Mouse (Mus musculus) activated CD4-positive, CD25-positive, alpha-beta regulatory T cell, adult 4 months (primary cell): ENCODE data around the gene Rpusd3. TPM values are rescaled to one million over a fixed set of nuclear protein-coding genes. Genes with fewer than 3 reads are reported as not detected.

ENCODE experiments used
- ATAC-seq: one replicate; pipeline ENCODE4 v1.8.0; 2017
- polyA plus RNA-seq, 2 experiments: library from polyadenylated mRNA; unstranded; fragments of 100-300 nt; shearing (Covaris generic); gene quantifications; one replicate each; pipeline ENCODE4 v1.2.1; 2017

Gene Rpusd3
- polyA plus RNA-seq, 2 experiments from 2014 or later, result 5.4 to 18.7 TPM

DNA sequence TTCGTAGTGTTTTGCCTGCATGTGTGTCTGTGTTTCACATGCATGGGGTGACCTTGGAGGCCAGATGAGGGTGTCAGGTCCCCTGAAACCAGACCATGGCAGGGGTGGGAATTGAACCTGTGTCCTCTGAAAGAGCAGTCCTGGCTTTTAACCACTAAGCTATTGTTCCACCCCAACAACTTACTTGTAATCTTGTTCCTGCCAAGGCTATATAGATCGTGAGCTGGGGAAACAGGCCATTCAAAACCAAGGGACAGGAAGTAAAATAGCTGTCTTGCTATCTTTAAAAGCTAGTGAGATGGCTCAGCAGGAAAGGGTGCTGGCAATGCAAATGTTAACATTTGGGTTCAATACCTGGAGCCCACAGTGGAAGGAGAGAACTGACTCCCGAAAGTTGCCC lies 10.8 kb upstream of the Rpusd3 start:
- ATAC-seq, result no peak

DNA sequence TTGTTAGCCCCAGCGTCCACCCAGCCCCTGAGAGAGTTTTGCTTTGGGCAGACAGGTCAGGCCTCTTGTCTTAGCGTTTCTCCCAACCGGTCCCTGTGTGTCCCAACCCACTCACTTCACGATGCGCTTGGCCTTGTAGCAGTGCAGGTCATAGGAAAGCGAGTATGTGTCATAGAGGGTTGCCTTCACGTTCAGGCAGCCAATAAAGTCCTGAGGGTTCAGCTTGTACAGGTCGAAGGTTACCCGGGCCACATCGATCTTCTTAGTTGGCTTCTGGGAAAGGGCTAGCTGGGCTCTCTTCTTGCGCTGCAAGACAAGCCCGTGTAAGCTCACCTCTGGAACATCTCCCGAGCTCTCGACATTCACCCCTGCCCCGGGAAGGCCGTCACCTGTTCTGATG lies 8.9 kb upstream of the Rpusd3 start:
- ATAC-seq, result no peak

DNA sequence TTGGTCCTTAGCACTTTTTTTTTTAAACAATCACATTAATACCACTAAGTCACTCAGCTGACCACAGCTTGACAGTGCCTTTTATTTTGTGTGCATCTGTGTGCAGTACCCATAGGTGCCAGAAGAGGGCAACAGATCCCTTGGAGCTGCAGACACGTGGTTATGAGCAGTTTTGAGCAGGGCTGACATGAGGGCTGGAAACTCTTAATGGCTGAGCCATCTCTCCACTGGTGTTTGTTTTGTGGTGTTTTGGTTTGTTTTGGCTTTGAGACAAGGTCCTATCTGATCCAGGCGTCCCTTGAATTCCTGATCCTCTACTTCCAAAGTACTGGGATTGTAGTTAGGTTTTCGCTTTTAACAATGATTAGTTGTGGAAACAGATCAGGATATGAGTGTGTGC lies 8.3 kb upstream of the Rpusd3 start:
- ATAC-seq, result peak; percentile 59

DNA sequence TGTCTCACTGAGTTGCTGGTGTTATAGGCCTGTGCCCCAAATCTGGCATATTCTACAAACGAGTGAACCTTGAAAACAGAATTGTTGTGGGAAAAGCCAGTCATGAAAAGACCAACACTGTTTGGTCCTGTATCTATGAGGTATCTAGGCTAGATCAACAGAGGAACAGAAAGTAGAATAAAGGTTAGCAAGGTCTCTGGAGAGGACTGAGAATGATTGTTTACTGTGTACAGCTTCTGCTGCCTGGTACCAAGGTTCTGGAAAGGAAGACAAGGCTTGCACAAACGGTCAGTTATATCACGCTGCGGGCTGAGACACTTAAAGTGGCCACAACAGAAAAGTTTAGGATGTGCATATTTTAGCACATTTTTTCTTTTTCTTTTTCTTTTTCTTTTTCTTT lies 7.6 kb upstream of the Rpusd3 start:
- ATAC-seq, result no peak

DNA sequence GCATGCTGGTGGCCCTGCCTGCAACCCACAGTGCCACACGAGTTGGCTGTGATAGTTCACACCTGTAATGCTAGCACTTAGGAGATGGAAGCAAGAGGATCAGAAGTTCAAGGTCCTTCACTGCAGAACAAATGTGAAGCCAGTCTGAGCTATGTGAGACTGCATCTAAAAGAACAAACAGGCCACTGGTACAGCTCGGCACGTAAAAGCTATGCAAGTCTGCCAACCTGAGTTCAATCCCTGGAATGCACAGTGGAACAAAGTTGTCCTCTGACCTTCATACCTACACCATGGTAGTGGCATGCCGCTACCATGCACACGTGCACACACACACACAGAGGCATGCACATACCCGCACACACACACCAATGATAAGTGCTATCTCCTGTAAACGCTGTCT lies 5.0 kb upstream of the Rpusd3 start:
- ATAC-seq, result no peak

DNA sequence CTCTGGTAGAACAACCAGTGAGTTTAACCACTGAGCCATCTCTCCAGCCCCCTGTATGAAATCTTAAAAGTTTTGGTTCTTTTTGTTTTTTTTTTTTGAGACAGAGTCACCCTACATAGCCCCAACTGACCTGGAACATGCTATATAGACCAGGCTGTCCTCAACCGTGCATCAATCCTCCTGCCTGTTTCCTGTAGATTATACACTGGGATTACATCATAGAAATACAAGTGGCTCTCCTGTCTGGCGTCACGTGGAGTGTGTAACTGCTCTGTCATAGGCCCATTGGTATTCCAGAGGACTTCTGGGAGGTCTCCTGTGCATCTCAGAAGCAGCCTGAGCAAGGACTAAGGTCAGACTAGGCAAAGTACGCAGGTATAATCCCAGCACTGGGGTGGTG lies 3.9 kb upstream of the Rpusd3 start:
- ATAC-seq, result no peak

DNA sequence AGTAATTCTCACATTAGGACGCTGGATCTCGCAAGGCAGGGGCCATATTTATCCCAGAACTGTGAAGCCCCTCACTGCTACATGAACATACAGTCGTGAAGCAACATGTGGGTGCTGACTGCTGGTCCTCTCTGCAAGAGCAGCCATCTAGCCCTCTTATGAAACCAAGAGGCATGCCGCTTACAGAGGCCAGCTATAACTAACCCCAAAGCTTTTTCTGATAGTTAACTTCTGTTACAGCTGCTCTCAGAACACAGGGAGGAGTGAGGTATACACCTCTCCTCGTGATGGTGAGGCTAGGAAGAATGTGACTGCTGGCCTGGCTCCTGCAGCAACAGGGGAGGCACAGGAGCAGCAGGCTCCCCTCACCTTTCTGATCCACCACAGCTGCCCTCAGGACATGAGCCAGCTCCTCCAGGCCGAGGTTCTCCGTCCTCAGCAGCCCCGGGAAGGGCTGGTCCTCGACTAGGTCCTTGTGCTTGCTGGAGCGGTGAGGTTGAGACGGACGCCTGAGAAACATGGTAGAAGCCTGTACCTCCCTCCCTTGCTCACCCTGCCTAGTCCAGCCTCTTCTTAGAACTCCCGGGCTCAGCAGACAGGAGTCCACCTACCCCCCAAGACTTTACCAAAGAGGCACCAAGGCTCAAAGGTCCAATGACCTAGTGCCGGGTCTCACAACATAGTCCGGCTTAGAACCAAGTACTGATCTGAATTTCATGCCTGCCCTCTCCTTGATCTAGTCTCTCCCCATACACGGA lies 520 bp downstream of the Rpusd3 start:
- ATAC-seq, result peak; percentile 35

DNA sequence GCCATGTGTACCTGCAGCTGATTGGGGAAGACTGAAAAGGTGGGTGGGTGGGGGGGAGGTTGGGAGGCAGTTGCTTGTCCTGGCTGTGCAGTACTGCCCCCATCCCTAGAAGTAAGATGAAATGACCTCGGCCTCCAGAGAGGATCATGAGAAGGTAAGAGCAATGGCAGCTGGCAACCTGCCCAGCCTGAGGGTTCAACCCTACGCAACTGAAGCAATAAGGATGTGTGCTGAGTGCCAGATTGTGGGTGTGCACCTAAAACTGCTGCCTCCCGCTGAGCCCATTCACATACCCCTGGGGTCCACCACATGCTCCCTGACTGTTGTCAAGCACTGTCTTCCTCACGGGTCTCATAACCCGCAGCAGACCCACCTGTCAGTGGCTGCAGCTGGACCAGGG lies 2.7 kb downstream of the Rpusd3 start:
- no peak for ATAC-seq

DNA sequence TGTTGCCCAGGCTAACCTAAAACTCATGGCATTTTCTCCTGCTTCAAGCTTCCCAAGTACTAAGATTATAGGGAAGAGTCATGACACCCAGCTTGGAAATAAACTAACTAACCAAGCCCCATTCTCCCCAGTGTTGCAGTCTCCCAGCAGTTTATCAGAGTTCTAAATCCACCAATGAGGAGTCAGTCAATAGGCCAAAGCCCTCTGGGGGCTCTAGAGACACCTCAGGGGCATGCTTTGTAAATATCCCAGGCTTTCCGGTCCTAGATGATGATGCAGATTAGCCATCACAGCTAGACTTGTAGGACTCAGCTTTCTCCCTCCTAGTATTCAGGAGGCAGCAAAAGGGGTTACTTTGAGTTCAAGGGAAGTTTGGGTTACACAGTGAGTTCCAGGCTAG lies 9.1 kb downstream of the Rpusd3 start:
- ATAC-seq, result no peak

DNA sequence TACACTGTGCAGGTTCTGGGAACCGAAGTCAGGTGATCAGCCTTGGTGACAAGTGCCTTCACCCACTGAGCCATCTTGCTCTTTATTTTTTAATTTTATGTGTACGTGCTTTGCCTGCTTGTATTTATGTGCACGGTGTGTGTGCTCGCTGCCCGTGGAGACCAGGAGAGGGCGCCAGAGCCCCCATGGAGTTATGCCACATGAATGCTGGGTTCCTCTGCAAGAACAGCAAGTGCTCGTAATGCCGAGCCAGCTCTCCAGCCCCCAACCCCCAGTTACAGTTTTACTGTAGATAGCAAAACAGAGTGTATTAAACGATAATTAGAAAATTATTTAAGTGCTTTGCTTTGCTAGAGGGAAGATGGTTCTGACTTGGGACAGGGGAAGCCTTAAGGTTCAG lies 12.5 kb downstream of the Rpusd3 start:
- no peak for ATAC-seq

DNA sequence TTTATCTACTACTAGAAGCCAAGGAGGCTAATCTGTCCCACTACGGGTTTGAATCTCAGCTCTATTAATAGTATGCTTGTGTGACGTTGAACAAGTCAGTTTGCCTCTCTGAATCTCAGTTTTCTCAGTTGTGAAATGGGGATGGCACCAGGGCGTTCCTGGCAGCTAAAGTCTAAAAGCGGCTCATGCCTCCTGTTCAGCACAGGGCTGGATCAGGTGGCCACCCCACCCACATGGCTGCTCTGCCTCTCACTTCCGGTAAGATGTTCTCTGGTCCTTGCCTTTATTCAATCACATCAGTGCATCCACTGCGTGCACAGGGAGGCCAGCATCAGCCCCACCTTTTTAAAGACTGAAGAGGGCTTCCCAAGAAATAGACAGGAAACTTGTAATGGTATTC lies 13.7 kb downstream of the Rpusd3 start:
- no peak for ATAC-seq

DNA sequence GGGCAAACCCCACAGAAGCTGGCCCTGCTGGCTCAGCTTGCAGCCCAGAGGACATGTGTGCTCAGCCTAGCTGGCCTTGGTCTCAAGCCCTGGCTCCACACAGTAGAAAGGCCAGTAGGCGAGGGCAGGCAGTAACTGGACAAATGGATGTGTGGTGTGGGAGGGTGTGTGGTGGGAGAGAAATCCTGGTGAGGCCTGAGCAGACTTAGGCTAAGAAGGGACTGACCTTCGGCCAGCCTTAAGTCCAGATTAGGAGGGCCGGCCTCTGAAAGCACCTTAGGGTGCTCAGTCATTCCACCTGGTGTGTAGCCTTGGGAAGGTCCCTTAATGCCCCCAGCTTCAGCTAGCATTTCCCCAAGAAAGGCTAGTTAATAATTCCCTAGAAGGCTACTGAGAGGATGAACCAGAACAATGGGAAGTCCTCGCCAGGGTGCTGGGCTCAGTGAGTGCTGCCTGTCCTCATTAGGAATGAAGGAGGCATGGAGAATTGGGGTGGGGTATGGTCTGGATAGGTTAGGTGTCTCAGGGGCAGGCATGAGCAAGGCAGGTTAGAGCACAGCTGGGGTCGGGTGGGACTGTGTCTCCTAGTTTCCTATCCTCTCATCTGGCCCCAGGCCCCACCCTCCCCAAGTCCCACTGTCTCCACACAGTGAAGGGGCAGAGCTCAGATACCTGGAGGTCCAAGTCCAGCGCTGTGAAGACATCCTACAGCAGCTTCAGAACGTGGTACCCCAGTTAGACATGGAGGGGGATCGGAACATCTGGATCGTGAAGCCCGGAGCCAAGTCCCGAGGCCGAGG lies 14.3 kb downstream of the Rpusd3 start:
- ATAC-seq, result no peak

DNA sequence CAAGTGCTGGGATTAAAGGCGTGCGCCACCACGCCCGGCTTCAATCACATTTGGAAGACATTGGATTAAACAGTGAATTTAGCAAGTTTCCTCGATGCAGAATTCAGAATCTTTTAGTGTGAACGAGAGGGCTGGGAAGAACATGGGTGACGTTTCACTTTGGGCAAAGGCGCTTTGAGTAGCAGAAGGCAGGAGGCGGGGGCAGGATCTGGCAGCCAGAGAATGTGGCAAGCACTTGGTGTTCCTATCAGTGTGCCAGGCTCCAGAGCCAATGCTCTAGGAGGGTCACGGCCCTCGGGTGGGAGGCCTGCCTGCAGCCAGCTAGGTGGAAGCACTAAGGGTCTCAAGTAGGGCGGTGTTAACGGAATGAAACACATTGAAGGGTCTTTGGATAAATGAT lies 17.0 kb downstream of the Rpusd3 start:
- ATAC-seq, result no peak

DNA sequence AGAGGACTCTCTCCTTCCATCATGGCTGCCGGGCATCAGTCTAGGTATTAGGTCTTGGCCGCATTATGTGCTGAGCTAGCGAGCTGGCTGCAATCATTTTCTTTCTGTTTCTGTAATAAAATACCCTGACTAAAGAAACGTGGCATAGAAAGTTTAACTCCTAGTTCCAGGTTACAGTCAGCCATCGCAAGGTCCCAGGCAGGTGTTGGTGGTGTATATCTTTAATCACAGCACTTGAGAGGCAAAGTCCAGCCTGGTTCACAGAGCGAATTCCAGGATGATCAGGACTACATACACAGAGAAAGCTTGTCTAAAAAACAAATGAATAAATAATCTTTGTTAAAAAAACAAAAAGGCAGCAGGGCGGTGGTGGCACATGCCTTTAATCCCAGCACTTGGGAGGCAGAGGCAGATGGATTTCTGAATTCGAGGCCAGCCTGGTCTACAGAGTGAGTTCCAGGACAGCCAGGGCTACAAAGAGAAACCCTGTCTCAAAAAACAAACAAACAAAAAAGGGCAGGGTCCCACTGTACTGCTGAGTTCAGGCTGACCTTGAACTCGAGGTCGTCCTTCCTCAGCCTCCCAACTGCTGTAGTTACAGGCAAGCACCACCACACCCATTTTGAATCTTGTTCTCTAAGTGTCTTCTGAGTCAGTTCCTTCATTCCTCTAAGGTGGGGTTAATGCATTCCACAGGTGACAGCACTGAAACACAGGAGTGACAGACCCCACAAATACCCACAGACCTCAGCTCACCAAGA lies 22.7 kb downstream of the Rpusd3 start:
- no peak for ATAC-seq

DNA sequence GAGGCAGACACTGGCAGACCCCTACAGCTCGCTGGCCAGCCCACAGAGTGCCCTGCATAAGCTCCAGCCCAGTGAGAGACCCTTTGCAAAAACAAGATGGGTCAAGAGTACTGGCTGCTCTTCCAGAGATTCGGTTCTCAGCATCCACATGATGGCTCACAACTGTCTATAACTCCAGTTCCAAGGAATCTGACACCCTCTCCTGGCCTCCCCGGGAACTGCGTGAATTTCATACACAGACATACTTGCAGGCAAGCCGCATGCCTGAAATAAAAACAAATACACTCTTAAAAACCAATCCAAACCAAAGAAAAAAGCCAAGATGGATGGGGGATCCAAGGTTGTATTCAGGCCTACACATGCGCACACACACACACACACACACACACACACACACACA lies 23.6 kb downstream of the Rpusd3 start:
- ATAC-seq, result no peak

DNA sequence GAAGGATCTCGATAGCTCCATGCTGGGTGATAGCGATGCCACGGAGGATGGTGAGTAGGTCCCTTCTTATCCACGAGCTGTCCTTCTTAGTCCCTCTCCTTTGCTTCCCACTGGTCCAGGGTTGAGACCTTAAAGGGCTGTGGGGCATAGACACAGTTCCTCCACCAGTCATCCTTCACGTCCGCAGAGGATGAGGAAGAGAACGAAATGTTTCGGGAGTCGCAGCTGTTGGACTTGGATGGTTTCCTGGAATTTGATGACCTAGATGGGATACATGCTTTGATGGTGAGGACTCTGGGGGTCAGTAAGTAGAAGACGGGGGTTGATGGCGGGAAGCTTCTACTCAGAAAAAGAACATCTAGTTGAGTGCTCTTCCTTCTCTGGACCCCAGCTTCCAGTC lies 24.3 kb downstream of the Rpusd3 start:
- ATAC-seq, result no peak

DNA sequence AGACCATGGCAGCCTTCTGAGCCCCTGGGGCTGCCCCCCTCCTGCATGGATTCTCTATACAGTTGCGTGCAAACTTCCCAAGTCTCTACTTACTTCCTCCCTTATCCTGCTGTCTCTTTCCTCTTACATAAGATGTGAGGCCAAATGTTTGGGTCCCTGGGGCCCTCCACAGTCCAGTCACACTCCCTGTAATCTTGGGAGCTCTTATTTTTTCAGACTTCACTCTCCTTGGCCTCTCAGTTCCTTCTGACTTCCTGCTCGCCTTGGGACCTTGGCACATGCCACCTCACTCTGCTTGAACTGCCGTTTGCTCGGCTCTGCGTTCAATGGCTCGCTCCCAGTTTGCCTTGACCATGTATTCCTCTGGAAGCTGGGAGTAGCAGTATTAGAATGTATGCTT lies 25.2 kb downstream of the Rpusd3 start:
- no peak for ATAC-seq

DNA sequence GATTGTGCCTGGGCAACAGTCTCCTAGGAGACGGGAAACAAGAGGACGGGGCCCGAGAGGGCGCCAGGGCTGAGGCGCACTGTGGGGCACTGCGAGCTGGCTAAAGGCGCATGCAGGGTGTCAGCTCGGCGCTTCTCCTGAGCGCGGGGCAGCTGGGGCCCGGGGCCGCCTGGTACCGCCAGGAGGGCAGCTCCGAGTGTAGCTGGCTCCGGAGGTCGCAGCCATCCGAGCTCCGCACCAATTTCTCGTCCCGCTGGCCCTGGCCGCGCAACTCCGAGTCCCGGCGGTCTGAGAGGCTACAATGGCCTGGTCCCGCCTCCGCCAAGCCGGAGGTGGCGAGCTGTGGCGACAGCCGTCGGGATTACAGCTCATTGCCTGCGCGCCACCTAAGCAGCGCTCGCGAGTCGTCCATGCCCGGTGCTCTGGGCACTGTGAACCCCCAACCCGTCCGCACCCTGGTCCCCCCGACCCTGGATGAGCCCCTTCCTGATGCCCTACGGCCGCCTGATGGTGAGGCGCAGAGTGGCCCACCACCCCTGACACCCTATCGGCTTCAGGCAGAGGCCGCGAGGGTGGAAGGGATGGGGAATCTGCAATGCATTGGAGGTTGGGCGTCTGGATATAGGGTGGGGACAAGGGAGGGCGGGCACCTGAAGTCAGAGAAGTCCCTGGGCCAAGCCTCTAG lies 26.6 kb downstream of the Rpusd3 start:
- ATAC-seq, result peak; percentile 17

DNA sequence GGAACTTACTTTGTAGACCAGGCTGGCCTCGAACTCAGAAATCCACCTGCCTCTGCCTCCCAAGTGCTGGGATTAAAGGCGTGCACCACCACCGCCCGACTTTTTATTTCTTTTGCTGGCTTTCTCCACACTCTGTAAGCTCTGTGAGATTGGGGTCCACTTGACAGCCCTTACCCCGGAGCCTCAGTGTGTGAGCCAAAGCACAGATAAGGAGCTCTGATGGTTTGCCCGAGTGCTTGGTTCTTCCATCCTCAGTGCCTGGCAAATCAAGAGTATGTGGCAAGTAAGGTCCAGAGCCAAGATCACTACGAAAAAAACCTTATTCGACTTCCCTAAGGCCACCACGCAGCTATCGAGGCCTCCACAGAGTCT lies 27.1 kb downstream of the Rpusd3 start:
- no peak for ATAC-seq

DNA sequence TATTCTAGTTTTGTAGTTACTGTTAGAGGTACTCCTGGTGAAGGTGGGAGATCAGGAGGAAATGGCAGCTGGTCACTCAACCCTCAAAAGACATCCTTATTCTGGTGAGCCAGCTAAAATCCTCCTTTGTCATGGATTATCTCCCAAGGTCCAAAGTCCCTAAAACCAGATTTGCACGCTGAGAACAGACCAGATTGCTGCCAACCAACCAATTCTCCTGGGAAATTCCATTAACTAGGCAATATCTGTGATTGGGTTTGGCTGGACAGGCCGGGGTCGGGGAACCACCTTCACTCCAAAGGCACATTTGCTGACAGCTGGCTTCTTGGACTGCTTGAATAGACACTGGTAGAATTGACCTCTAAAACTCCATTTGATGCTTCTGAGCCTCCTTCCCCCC lies 28.4 kb downstream of the Rpusd3 start:
- no peak for ATAC-seq

DNA sequence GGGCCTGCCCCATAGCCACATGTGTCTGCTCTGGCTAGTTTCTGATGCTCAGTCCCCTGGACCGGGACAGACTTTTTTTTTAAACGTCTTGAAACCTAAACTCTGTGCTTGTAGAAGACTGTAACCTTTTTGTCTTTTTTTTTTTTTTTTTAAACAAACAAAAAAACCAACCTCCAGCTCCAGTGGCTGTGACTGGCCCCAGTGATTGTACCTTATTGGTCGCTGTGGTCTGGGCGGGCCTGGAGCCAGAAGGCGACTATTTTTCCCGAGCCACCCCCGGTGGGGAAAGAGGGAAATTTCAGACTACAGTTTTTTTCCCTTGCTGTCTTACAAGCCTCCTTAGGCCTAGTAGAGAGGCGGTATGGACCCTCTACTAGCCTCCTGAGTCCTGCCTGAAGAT lies 30.2 kb downstream of the Rpusd3 start, which contains the start of gene Ttll3:
Ttll3 (plus strand) TSS at position 301 of the 400 bp plus-strand sequence.
- no peak for ATAC-seq

DNA sequence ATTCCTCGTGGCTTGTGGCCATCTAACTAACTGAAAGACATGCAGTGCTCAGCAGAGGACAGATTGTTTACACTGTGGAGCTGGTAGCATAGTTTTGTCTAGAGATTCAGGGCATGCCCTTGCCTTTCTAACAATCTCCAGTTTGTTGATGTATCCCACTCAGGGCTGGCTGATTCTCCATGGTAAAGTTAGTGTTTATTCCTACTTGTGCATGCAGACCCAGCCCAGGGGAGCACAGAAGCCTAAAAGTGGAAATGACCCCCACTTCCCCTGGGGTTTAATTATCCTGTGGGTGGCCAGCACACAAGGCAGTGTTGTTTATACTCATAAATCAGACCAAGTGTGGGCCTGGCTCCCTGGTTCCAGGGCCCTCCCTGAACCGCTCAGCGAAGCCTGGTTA lies 33.1 kb downstream of the Rpusd3 start:
- no peak for ATAC-seq

DNA sequence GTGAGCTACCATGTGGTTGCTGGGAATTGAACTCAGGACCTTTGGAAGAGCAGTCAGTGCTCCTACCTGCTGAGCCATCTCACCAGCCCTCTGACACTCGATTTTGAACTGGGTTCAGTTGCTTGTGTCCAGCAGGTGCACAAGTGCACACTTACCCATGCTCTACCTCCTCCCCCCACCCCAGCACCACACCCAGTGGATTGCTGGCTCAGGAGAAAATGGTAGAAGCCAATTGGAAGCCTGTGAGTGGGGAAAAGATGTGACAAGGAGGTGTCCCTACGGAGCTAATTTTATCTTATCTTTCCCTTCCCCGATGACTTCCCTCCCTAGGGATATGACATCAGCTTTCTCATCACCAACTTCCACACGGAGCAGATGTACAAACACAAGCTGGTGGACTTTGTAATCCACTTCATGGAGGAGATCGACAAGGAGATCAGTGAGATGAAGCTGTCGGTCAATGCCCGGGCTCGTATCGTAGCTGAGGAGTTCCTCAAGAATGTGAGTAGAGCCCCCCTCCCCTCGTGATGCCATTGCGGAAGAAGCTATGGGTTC lies 33.9 kb downstream of the Rpusd3 start:
- ATAC-seq, result no peak
